Mouse (Mus musculus) forebrain, postnatal 0 days (tissue): ENCODE results near the gene Pank4. TPM values are rescaled to one million over a fixed set of nuclear protein-coding genes. Genes with fewer than 3 reads are reported as not detected.
A peak's percentile ranks its signal among the peaks of the same experiment; 100 is the strongest.

Experiments
- ATAC-seq: fragments of 200-750 bp; cut with Nextera tagmentation; 2 replicates; pipeline ENCODE4 v1.8.0; 2017; ENCODE audit warnings: mild to moderate bottlenecking, moderate library complexity
- DNase-seq: peaks from one replicate; pipeline ENCODE4 v3.0.0-alpha.2; 2015
- H3K27ac ChIP-seq: fragments of 300-500 bp; sonication (generic); 2 replicates; pipeline ENCODE4 v1.5.1; 2014; ENCODE audit warnings: low read depth, mild to moderate bottlenecking, antibody characterized with exemption, low read length, moderate library complexity, mixed read lengths
- H3K27me3 ChIP-seq: fragments of 300-500 bp; sonication (generic); 2 replicates; pipeline ENCODE4 v1.6.1; 2014; ENCODE audit warnings: mild to moderate bottlenecking, low read length, mixed read lengths; ENCODE audit not compliant: insufficient read depth
- H3K36me3 ChIP-seq: fragments of 300-500 bp; sonication (generic); 2 replicates; pipeline ENCODE4 v1.6.1; 2014; ENCODE audit warnings: mild to moderate bottlenecking, moderate library complexity; ENCODE audit not compliant: insufficient read depth
- H3K4me1 ChIP-seq: fragments of 300-500 bp; sonication (generic); 2 replicates; pipeline ENCODE4 v1.6.1; 2014; ENCODE audit warnings: antibody characterized with exemption; ENCODE audit not compliant: insufficient read depth
- H3K4me2 ChIP-seq: fragments of 300-500 bp; sonication (generic); 2 replicates; pipeline ENCODE4 v1.6.1; 2014; ENCODE audit warnings: low read depth, mild to moderate bottlenecking, moderate library complexity
- H3K4me3 ChIP-seq: fragments of 300-500 bp; sonication (generic); 2 replicates; pipeline ENCODE4 v1.5.1; 2014; ENCODE audit warnings: low read depth, low read length, mixed read lengths
- H3K9ac ChIP-seq: fragments of 300-500 bp; sonication (generic); 2 replicates; pipeline ENCODE4 v1.6.1; 2014; ENCODE audit warnings: mild to moderate bottlenecking
- H3K9me3 ChIP-seq: fragments of 300-500 bp; sonication (generic); 2 replicates; pipeline ENCODE4 v1.6.1; 2016; ENCODE audit warnings: low read length
- CTCF ChIP-seq: sonication (generic); IDR thresholded peaks from 2 replicates; pipeline ENCODE4 v1.5.1; 2016; ENCODE audit warnings: antibody characterized with exemption, control low read depth, low read depth
- WGBS: fragments of 180-500 bp; shearing (Covaris S2); extraction: QIAGEN DNeasy Blood & Tissue Kit; methylation state at CpG from one replicate; pipeline ENCODE4 v1.1.7; 2014; 5-methylcytosine and 5-hydroxymethylcytosine counted together
- polyA plus RNA-seq: library from polyadenylated mRNA; unstranded; fragments of >200 nt; fragmentation: Nextera tagmentation; extraction: Ambion mirVana; gene quantifications from 2 replicates; pipeline ENCODE4 v1.2.1, GENCODE M21; 2015
- total RNA-seq: library from RNA; depleted of rRNA; stranded (reverse); fragments of >200 nt; gene quantifications from 2 replicates; pipeline ENCODE4 v1.2.3, GENCODE M21; 2014

Pank4 gene
- total and polyA plus RNA-seq, 2 experiments from 2014 or later = 22.6 to 39.7 TPM

DNA sequence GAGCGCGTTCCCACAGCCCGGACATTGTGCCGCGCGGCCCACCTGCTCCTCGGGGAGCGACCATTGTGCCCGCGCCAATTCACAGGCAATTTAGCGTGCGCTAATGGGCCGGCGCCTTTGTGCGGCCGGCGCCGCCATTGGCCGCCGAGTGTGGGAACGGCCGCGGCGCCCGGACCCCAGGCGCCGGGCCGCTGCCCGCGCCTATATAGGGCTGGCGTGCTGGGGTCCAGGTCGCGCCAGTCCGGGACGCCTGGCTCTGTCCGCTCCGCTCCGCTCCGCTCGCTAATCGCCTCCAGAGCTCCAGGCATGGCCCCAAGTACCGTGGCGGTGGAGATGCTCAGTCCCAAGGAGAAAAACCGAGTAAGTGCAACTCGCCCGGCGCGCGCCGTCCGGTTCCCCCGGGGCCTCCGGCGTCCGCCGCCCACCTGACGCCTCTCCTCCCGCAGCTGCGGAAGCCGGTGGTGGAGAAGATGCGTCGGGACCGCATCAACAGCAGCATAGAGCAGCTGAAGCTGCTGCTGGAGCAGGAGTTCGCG lies 3.2 kb upstream of the Pank4 start, which contains the start of gene Hes5:
TSS of gene Hes5 (plus strand) at position 234 of the 536 bp plus-strand sequence.
- no peaks in the 10 kb centered on the region for H3K9me3 ChIP-seq
- ATAC-seq (peak; percentile 41), DNase-seq (peak; percentile 84)
- 2% methylated on average over 64 of the region's 65 CpGs for WGBS
- peak within 1 kb of the TSS; percentile 74 for H3K4me3 ChIP-seq
- H3K4me2 ChIP-seq = peak within 1 kb of the TSS; percentile 96
- no peaks in the 10 kb centered on the region for H3K27me3 ChIP-seq
- no peaks in the 10 kb centered on the region for H3K36me3 ChIP-seq
- peaks cover 40% of the 10 kb centered on the region for H3K4me1 ChIP-seq
- TF ChIP-seq CTCF = no peak
- peak within 1 kb of the TSS; percentile 70 for H3K27ac ChIP-seq
- H3K9ac ChIP-seq = peak within 1 kb of the TSS; percentile 68

DNA sequence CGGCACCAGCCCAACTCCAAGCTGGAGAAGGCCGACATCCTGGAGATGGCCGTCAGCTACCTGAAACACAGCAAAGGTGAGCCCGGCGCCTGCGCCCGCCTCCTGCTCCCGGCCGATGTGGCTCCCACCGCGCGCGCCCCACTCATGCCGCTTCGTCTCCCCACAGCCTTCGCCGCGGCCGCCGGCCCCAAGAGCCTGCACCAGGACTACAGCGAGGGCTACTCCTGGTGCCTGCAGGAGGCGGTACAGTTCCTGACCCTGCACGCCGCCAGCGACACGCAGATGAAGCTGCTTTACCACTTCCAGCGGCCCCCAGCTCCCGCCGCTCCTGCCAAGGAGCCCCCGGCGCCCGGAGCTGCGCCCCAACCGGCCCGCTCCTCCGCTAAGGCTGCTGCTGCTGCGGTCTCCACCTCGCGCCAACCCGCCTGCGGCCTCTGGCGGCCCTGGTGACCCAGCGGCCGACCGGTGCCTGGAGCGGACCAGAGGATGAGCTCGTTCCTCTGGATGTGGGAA lies 2.6 kb upstream of the Pank4 start:
- H3K36me3 ChIP-seq = no peaks in the 10 kb centered on the region
- peak overlapping the region; percentile 96 for H3K4me2 ChIP-seq
- peak overlapping the region; percentile 70 for H3K27ac ChIP-seq
- ATAC-seq (no peak), DNase-seq (no peak)
- WGBS = 0% methylated on average over 33 of the region's 47 CpGs
- peak overlapping the region; percentile 68 for H3K9ac ChIP-seq
- peak; percentile 33 for TF ChIP-seq CTCF
- H3K4me3 ChIP-seq = peak overlapping the region; percentile 74
- no peaks in the 10 kb centered on the region for H3K27me3 ChIP-seq
- peaks cover 40% of the 10 kb centered on the region for H3K4me1 ChIP-seq
- H3K9me3 ChIP-seq = no peaks in the 10 kb centered on the region

DNA sequence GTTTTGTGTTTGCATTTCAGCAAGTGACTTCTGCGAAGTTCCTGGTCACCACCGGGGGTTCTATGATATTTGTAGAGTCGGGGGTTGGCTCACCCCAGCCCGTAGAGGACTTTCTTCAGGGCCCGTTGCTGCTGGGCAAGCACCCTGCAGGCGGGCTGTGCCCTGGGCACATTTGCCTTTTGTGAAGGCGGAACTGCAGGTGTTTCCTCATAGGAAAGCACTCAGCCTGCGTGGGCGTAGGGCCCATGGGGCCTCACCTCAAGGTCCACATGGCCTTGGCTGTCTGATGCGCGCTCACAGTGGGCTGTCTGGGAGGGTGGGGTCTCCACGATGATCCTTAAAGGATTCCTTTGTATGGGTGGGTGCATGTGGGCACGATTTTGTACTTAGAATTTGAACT lies 2.0 kb upstream of the Pank4 start:
- peaks cover 40% of the 10 kb centered on the region for H3K4me1 ChIP-seq
- DNase-seq = no peak

DNA sequence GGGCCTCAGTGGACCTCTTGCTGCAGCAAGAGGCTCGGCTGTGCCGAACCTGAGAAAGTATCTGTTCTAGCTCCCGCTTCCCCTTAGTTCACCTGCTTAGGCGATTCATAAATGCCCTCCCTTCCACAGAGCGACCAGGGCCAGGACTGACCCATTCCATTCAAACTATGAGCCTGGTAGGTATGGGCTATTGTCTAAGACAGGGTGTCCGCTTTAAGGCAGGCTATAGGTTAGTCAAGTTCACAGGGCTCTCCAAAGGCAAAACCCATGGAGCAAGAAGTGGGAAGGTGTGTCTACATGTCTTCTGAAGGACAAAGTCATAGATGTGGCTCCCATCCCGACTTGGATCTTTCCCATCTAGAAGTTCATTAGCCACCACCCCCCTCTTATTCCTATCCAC lies 1.2 kb upstream of the Pank4 start:
- H3K4me3 ChIP-seq = peak overlapping the region; percentile 74
- no peak for DNase-seq
- no peaks in the 10 kb centered on the region for H3K36me3 ChIP-seq
- TF ChIP-seq CTCF = no peak
- H3K4me2 ChIP-seq = peak overlapping the region; percentile 96
- 18% methylated on average over 7 of the region's 7 CpGs for WGBS
- H3K27me3 ChIP-seq = no peaks in the 10 kb centered on the region
- H3K9me3 ChIP-seq = no peaks in the 10 kb centered on the region
- no peak for ATAC-seq
- peaks cover 37% of the 10 kb centered on the region for H3K4me1 ChIP-seq
- H3K9ac ChIP-seq = peak overlapping the region; percentile 68; the same call in 1 of the 2 replicates
- H3K27ac ChIP-seq = no peak overlapping the region

More for the DNA sequence above, 2.0 kb upstream of the Pank4 start:
- no peaks in the 10 kb centered on the region for H3K36me3 ChIP-seq
- H3K4me2 ChIP-seq = peak overlapping the region; percentile 96
- H3K9ac ChIP-seq = peak overlapping the region; percentile 68
- no peaks in the 10 kb centered on the region for H3K9me3 ChIP-seq
- no peak for ATAC-seq
- no peaks in the 10 kb centered on the region for H3K27me3 ChIP-seq
- 4% methylated on average over 13 of the region's 13 CpGs for WGBS
- 0 out of 2 replicates have a peak overlapping the region, but pooled peaks have one; percentile 70 for H3K27ac ChIP-seq
- TF ChIP-seq CTCF = no peak
- peak overlapping the region; percentile 74 for H3K4me3 ChIP-seq

DNA sequence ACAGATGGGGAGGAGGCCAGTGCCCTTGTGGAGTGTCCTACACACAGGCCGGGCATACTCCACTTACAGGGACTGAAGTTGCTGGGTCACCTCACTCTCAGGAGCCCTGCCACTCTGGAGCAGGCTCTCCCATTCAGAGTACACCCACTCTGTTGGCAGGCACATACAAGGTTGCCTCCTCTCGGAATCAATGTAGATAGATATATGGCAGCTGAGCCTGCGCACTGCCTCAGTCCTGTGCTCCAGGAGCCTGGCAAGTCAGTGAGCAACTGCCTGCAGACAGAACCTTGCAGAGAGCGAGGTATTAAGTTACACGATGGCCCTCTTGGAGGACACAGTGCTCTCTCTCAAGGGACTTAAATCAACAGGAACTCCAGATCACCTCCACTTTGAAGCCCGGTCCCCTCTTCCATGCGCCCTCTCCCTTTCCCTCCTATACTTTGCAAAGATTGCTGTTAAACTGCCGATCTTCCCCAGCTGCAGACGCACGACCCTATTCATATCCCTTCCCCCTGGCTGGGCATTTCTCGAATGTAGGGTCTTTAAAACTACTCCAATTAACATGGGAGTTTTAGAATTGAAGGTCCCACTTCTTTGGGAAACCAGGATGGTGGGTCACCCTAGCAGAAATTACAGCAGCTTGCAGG lies 610 bp upstream of the Pank4 start:
- peak overlapping the region; percentile 96 for H3K4me2 ChIP-seq
- no peak for TF ChIP-seq CTCF
- peak overlapping the region; percentile 74 for H3K4me3 ChIP-seq
- H3K36me3 ChIP-seq = no peaks in the 10 kb centered on the region
- H3K27ac ChIP-seq = peak overlapping the region; percentile 92
- peak overlapping the region; percentile 80 for H3K9ac ChIP-seq
- WGBS = 7% methylated on average over 11 of the region's 11 CpGs
- H3K9me3 ChIP-seq = no peaks in the 10 kb centered on the region
- H3K27me3 ChIP-seq = no peaks in the 10 kb centered on the region
- no peak for ATAC-seq
- DNase-seq = peak; percentile 50
- H3K4me1 ChIP-seq = peaks cover 31% of the 10 kb centered on the region

DNA sequence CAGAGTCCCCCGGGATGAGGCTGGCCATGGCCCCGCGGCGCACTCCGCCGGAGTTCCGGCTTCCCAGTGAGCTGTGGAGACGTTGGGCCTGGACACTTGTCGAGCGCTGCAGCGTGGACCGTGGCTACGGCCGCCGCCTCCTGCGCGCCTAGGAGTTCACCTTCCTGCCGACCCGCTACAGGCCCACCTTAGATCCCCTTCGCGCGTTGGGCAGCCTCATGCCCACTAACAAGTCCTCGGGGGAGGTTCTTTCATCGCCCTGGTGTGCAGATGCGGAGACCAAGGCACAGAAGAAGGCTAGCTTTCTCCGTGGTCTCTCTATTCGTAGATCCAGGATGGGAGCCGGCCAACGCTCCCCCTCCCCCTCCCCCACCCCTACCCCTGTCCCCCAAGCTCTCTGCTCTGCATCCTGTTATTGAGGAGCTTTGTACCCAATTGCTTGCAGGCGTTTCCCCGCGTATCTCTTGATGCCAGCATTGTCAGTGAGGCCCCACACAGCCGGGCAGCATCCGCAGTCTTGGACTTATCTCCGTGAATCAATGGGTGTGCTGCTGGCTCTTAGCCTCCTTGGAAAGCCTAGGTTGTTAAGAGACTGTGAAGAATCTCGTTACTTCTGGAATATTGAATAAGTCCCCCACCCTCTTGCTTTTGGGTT lies 785 bp downstream of the Pank4 start:
- peak; percentile 48 for DNase-seq
- WGBS = under 1% methylated on average over 31 of the region's 36 CpGs
- Histone ChIP-seq H3K4me3 (peak overlapping the region; percentile 74), H3K4me2 (peak overlapping the region; percentile 96), H3K27ac (peak overlapping the region; percentile 92), H3K9me3 (no peaks in the 10 kb centered on the region), H3K27me3 (no peaks in the 10 kb centered on the region), H3K36me3 (peaks cover 6% of the 10 kb centered on the region), H3K9ac (peak overlapping the region; percentile 80), H3K4me1 (peaks cover 27% of the 10 kb centered on the region; the same call in 1 of the 2 replicates)
- no peak for ATAC-seq
- TF ChIP-seq CTCF = no peak
